Mouse (Mus musculus) testis, adult 2 months (tissue): Measurements from ENCODE around the gene Hes7. TPM values are rescaled to one million over a fixed set of nuclear protein-coding genes. Genes with fewer than 3 reads are reported as not detected.
A peak's percentile ranks its signal among the peaks of the same experiment; 100 is the strongest.

Experiments used
- H3K27ac ChIP-seq: fragments of 200-500 bp; 2 replicates; pipeline ENCODE4 v1.5.1; 2012; ENCODE audit warnings: low read depth, low read length; ENCODE audit not compliant: control insufficient read depth, insufficient read depth
- H3K27me3 ChIP-seq: fragments of 200-500 bp; 2 replicates; pipeline ENCODE4 v1.6.1; 2012; ENCODE audit warnings: mild to moderate bottlenecking, low read length, moderate library complexity; ENCODE audit not compliant: control insufficient read depth, insufficient read depth
- H3K36me3 ChIP-seq: fragments of 200-500 bp; 2 replicates; pipeline ENCODE4 v1.6.1; 2012; ENCODE audit warnings: mild to moderate bottlenecking, low read length; ENCODE audit not compliant: control insufficient read depth, insufficient read depth
- H3K4me1 ChIP-seq: fragments of 200-500 bp; 2 replicates; pipeline ENCODE4 v1.6.1; 2012; ENCODE audit warnings: low read length; ENCODE audit not compliant: control insufficient read depth, insufficient read depth
- H3K4me3 ChIP-seq: fragments of 200-500 bp; 2 replicates; pipeline ENCODE4 v1.5.1; 2012; ENCODE audit warnings: low read depth, mild to moderate bottlenecking, low read length, moderate library complexity, mixed read lengths; ENCODE audit not compliant: control insufficient read depth
- CTCF ChIP-seq: fragments of 200-500 bp; IDR thresholded peaks from 2 replicates; pipeline ENCODE4 v1.5.1; 2012; ENCODE audit warnings: low read depth, mild to moderate bottlenecking, inconsistent platforms, low read length, moderate library complexity; ENCODE audit not compliant: control insufficient read depth, insufficient read depth, insufficient replicate concordance
- POLR2A ChIP-seq: fragments of 200-500 bp; IDR thresholded peaks from 2 replicates; pipeline ENCODE4 v1.6.1; 2012; ENCODE audit warnings: low read depth, mild to moderate bottlenecking, inconsistent platforms, low read length, moderate library complexity; ENCODE audit not compliant: control insufficient read depth
- polyA plus RNA-seq: library from polyadenylated mRNA; depleted of rRNA; stranded (reverse); fragments of >200 nt; gene quantifications from 2 replicates; pipeline ENCODE4 v1.2.3, GENCODE M21; 2012

The Hes7 gene
- polyA plus RNA-seq, 1 experiment, result 0.17 TPM

DNA sequence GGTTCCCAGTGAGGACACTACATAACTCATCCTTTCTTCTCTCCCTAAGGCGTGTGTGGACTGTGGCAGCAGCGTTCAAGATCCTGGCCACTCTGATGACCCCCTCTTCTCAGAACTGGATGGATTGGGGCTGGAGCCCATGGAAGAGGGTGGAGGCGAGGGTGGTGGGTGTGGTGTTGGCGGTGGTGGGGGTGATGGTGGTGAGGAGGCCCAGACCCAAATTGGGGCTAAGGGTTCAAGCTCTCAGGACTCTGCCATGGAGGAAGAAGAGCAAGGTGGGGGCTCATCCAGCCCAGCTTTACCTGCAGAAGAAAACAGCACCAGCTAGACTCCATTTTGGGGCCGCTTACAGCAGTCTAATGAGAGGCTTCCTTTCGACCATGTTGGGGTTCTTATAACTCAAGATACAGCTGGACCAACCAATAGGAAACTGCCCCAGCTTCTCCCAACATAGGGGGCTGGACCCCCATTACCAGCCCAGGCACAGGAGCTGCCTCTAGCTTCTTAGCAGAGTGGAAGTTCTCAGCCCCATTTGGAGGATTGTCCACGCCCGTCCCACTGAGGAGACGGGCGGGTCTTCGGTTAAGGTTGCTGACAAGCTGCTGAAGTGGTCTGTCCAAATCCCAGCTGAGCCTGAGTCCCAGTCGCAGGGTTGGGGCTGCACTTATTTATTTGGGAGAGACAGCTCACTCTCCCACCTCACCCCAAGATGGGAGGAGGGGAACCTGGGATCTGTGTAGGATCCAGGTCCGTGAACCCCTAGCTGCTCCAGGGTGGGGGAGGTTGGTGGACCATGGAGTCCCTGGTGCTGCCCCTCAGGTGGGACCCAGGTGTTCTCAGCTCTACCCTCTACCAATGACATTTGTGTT, 10.9 kb upstream of the Hes7 start:
- TF ChIP-seq POLR2A, result no peak
- TF ChIP-seq CTCF, result no peak
- H3K36me3 ChIP-seq, result peaks cover 2% of the 10 kb centered on the region; the same call in 1 of the 2 replicates
- H3K4me3 ChIP-seq, result no peak overlapping the region
- no peak overlapping the region for H3K27ac ChIP-seq
- H3K4me1 ChIP-seq, result peaks cover 4% of the 10 kb centered on the region
- no peaks in the 10 kb centered on the region for H3K27me3 ChIP-seq

DNA sequence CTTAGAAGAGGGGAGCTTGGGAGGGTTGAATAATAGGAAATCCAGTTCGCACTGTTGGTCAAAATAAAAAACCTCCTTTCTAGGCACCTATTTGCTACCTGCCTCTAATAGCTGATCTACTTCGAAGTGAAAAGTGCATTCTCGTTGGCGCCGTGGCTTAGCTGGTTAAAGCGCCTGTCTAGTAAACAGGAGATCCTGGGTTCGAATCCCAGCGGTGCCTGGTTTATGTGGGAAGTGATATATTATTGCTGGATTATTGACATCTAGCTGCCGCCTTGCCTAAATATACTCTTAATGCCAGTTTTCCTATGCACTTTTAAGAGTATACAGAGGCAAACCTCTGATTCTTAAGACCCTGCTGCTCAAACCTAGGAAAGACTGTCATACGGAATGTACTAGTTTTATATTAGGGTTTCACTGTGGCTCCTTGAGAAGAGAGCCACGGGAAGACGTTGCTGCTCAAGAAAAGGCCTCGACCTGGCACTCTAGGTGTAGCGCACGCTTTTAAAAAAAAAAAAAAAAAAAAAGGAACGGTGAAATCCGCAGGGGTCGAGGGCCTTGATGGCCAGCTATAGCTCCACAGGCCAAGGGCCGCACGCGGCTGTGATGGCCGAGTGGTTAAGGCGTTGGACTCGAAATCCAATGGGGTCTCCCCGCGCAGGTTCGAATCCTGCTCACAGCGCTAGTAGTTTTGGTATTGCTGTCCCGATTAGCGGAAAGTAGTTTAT, 9.7 kb upstream of the Hes7 start:
- peak overlapping the region; percentile 56 for H3K4me3 ChIP-seq
- no peak overlapping the region; the same call in 1 of the 2 replicates for H3K27ac ChIP-seq
- TF ChIP-seq CTCF (no peak), POLR2A (no peak)
- no peaks in the 10 kb centered on the region for H3K27me3 ChIP-seq
- peaks cover 2% of the 10 kb centered on the region; the same call in 1 of the 2 replicates for H3K36me3 ChIP-seq
- H3K4me1 ChIP-seq, result peaks cover 4% of the 10 kb centered on the region

DNA sequence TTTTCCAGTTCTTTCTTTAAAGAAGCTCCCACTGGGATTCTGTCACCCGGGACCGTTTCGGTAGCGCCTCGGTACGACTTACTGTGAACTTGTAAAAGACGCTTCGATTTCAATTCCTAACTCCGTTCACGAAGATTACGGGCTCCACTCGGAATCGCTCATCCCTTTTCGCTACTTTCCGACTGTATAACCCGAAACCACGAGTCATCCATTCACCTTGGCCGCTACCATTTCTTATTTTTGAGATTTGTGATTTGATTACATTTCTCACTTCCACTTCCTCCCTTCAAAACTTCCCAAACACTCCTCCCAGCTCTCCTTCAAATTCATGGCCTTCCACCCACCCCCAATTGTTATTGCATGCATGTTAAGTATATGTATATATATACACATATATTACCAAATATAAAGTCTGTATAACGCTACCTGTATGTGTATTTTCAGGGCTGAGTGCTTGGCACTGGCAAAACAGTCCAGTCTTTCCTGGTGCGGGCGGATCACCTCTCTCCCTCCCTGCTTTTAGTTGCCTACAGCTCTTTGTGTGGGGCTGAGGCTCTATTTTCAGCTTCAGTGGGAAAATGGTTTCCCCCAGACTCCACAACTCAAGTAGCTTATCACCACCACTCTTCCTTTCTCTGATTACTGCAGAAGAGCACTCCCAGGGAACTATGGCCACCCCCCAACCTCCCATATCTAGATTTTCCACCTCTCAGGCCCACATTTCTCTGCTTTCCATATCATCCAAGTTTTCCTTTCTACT, 9.0 kb upstream of the Hes7 start:
- Histone ChIP-seq H3K36me3 (peaks cover 2% of the 10 kb centered on the region; the same call in 1 of the 2 replicates), H3K27me3 (no peaks in the 10 kb centered on the region), H3K27ac (no peak overlapping the region), H3K4me3 (peak overlapping the region; percentile 14), H3K4me1 (peaks cover 4% of the 10 kb centered on the region)
- TF ChIP-seq POLR2A (no peak), CTCF (no peak)

DNA sequence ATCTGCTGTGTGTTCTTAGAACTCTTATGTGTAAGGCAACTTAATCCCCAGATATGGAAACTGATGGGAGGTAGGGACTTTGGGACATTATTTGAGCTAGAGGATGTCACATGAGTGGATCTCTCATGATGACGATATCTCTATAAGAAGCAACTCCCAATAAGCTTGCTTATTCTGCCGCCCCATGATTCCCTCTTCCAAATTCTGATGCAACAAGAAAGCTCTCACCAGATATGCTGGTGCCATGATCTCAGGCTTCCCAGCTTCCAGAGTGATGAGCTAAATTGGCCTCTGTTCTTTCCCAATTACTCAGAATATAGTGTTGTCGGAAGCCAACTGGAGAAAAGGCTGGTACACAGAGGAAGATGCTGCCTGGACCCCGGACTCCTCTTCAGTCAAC, 8.3 kb upstream of the Hes7 start:
- H3K36me3 ChIP-seq, result peaks cover 2% of the 10 kb centered on the region; the same call in 1 of the 2 replicates
- TF ChIP-seq CTCF, result no peak
- TF ChIP-seq POLR2A, result no peak
- peaks cover 4% of the 10 kb centered on the region for H3K4me1 ChIP-seq
- H3K4me3 ChIP-seq, result no peak overlapping the region
- H3K27me3 ChIP-seq, result no peaks in the 10 kb centered on the region
- H3K27ac ChIP-seq, result no peak overlapping the region

DNA sequence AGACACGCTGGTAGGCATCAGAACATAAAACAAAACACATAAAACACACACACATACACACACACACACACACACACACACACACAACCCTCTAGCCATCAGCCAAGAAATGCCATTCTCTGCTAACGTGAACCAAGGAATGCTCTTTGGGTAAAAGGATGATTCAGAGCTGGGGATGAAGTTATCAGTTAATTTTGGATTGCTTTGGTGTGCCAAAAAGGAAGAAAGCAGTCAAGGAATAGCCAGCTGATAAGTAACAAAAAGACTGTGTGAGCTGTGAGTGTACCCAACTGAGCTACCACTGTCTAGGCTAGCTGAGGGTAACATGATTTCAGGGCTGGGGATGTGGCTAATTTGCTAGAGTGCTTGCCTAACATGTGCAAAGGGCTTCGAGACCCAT, 6.2 kb upstream of the Hes7 start:
- TF ChIP-seq POLR2A (no peak), CTCF (no peak)
- H3K4me3 ChIP-seq, result no peak overlapping the region
- no peak overlapping the region for H3K27ac ChIP-seq
- H3K4me1 ChIP-seq, result peaks cover 17% of the 10 kb centered on the region
- peaks cover 1% of the 10 kb centered on the region; the same call in 1 of the 2 replicates for H3K36me3 ChIP-seq
- H3K27me3 ChIP-seq, result no peaks in the 10 kb centered on the region

DNA sequence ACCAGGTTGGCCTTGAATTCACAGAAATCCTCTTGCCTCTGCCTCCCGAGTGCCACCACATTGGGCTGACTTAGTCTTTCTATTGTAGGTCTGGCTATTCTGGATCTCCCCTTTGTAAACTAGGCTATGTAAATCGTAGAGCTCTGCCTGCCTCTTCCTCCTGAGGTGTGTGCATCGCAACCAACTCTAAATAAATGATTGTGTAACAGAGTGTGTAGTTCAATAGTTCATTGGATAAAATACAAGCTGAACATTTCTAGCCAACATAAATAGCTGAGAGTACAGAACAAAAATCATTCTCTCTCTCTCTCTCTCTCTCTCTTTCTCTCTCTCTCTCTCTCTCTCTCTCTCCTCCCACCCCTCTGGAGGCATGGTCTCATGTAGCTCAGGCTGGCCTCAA, 5.6 kb upstream of the Hes7 start:
- no peak overlapping the region for H3K4me3 ChIP-seq
- H3K4me1 ChIP-seq, result peaks cover 19% of the 10 kb centered on the region
- TF ChIP-seq POLR2A, result no peak
- TF ChIP-seq CTCF, result no peak
- H3K36me3 ChIP-seq, result no peaks in the 10 kb centered on the region
- H3K27ac ChIP-seq, result no peak overlapping the region
- no peaks in the 10 kb centered on the region for H3K27me3 ChIP-seq
